ENCODE assay signal across 11 mouse cellular contexts in the genomic region with DNA sequence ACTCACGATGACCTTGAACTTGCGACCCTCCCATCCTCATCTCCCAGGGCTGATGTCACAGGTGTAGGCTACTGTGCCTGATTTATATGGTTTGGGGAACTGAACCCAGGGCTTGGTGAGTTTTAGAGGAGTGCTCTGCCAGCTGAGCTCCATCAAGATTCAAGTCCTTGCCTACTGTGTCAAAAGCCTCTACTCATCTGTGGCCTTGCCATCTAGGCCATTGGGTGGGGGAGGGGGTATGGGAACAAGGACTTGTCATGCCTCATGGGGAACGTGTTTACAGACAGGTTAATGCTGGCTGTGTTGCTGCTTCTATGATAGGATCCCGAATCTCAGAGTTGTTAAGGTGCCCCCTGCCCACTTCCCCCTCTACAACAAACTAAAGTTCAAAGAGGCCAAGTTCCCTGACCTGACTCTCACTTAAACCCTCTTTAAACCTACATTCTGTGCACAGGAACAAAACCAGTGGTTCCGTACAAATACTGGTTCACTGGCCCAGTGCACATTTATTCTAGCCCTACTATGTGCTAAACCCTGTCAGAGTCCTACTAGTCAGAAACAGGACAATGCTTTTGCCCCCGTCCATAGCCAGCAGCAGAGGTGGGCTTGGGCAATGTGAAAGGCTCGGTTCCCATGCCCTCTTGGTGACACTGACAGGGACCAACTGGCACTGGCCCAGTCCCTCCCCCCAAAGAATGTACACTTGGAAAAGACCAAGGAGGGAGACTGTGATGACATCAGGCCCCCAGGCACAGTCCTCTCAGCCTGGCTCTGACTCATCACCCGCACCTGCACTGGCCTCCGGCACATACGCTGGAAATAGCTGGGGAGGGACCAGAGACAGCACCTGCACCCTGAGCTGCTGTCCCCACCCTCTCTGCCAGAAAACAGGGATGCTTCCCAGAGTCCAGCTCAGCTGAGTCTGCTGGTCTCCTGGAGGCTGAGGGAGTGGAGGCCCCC. TPM values are rescaled to one million over a fixed set of nuclear protein-coding genes. Genes with fewer than 3 reads are reported as not detected.
DNase-seq lines count a peak whose midpoint lies in the region; ATAC-seq and TF ChIP-seq lines count a peak whose summit lies in the region.
"Had no signal": no experiment of that assay in that cellular context is flagged by ENCODE, and none has a peak within 500 bp of the region (broad histone marks: within the 10 kb centered on the region; RNA-seq: fewer than 3 reads in every experiment).

No protein-coding gene starts in this region.

- no peaks in the 10 kb centered on the region for H3K4me1 ChIP-seq in lung, postnatal 0 days (ENCODE audit: insufficient read depth, low read depth, low read length)
- no peaks in the 10 kb centered on the region for H3K4me1 ChIP-seq in lung, adult 2 months (ENCODE audit: control insufficient read depth, insufficient read depth, low read length)
- peaks cover 16% of the 10 kb centered on the region for H3K4me1 ChIP-seq in ES-Bruce4 (ENCODE audit: control insufficient read depth, insufficient read depth, low read length)

- no peaks in the 10 kb centered on the region for H3K36me3 ChIP-seq in lung, postnatal 0 days (ENCODE audit: insufficient read depth, low read length)
- H3K36me3 ChIP-seq in ES-Bruce4 (ENCODE audit: control insufficient read depth, insufficient read depth, low read length, poor library complexity, severe bottlenecking) = no peaks in the 10 kb centered on the region
- H3K36me3 ChIP-seq: forebrain, embryonic 12.5 days had no signal

- H3K27me3 ChIP-seq in lung, postnatal 0 days (replicated peaks; ENCODE audit: insufficient read depth, low read length) = no peaks in the 10 kb centered on the region
- H3K27me3 ChIP-seq in ES-Bruce4 (ENCODE audit: control insufficient read depth, insufficient read depth, low read length, poor library complexity, severe bottlenecking) = no peaks in the 10 kb centered on the region

- WGBS in lung, postnatal 0 days = 57% methylated on average over 10 of the region's 10 CpGs
- WGBS in lung, adult 2 months = 75% methylated on average over 10 of the region's 10 CpGs

- ATAC-seq in lung, postnatal 0 days = peak; percentile 30; the same call in 1 of the 2 replicates
- ATAC-seq in megakaryocyte, adult 5-6 weeks (ENCODE audit: poor library complexity, severe bottlenecking) = no peak

- H3K9me3 ChIP-seq in lung, postnatal 0 days (ENCODE audit: low read length) = no peaks in the 10 kb centered on the region
- H3K9me3 ChIP-seq in ES-Bruce4 (replicated peaks; ENCODE audit: control insufficient read depth, insufficient read depth, low read length, poor library complexity, severe bottlenecking) = no peaks in the 10 kb centered on the region
- H3K9me3 ChIP-seq: forebrain, embryonic 12.5 days had no signal

- no peak for TF ChIP-seq EP300 in lung, postnatal 0 days (IDR thresholded peaks at IDR 0.05)
- TF ChIP-seq EP300 in ES-Bruce4 (IDR thresholded peaks at IDR 0.05; ENCODE audit: insufficient read depth, low read depth, low read length) = peak; percentile 96

- DNase-seq in lung, postnatal 0 days (ENCODE audit: low spot score) = no peak
- DNase-seq in lung, adult 2 months = no peak
- peak; percentile 81 for DNase-seq in adrenal gland, postnatal 10 days
- peak; percentile 71 for DNase-seq in thymus, postnatal 0 days (ENCODE audit: low spot score)
- no peak for DNase-seq in right cerebral cortex, postnatal 25 days
- DNase-seq: gastrocnemius, postnatal 10 days; kidney, postnatal 36 days; lung, embryonic 14.5 days had no signal

- TF ChIP-seq POLR2A in lung, adult 2 months (IDR thresholded peaks at IDR 0.05; ENCODE audit: borderline replicate concordance, extremely low read depth, low read depth, low read length) = no peak
- no peak for TF ChIP-seq POLR2A in ES-Bruce4 (IDR thresholded peaks at IDR 0.05; ENCODE audit: insufficient read depth, low read length)

- TF ChIP-seq CTCF in lung, postnatal 0 days (IDR thresholded peaks at IDR 0.05) = no peak
- no peak for TF ChIP-seq CTCF in lung, adult 2 months (IDR thresholded peaks at IDR 0.05; ENCODE audit: insufficient read depth, low read length)
- no peak for TF ChIP-seq CTCF in ES-Bruce4 (IDR thresholded peaks at IDR 0.05; ENCODE audit: low read depth, low read length)

- no peak overlapping the region for H3K4me2 ChIP-seq in lung, postnatal 0 days (replicated peaks; ENCODE audit: low read depth, low read length)
- H3K4me2 ChIP-seq: forebrain, embryonic 12.5 days; lung, embryonic 14.5 days had no signal

- no peak overlapping the region for H3K9ac ChIP-seq in lung, postnatal 0 days (replicated peaks; ENCODE audit: low read depth)
- no peak overlapping the region for H3K9ac ChIP-seq in ES-Bruce4 (ENCODE audit: low read depth, poor library complexity, severe bottlenecking)
- H3K9ac ChIP-seq: forebrain, embryonic 12.5 days; lung, embryonic 14.5 days had no signal

- no peak overlapping the region for H3K27ac ChIP-seq in lung, postnatal 0 days (ENCODE audit: low read length)
- H3K27ac ChIP-seq in ES-Bruce4 (ENCODE audit: insufficient read depth, low read length) = no peak overlapping the region
- H3K27ac ChIP-seq: forebrain, embryonic 12.5 days had no signal

- no peak overlapping the region for H3K4me3 ChIP-seq in lung, postnatal 0 days (ENCODE audit: low read depth, low read length)
- no peak overlapping the region for H3K4me3 ChIP-seq in lung, adult 2 months (replicated peaks; ENCODE audit: extremely low read depth, low read depth, low read length)
- H3K4me3 ChIP-seq in ES-Bruce4 (ENCODE audit: low read depth, low read length) = no peak overlapping the region
- H3K4me3 ChIP-seq: forebrain, embryonic 12.5 days had no signal

RNA-seq across cellular contexts. Expression of a gene that starts 33.1 kb away (rescaled TPM):
- 430 and 477 TPM in 2 replicates for polyA plus RNA-seq in lung, postnatal 0 days (2015; fragmentation: Nextera tagmentation; extraction: Ambion mirVana)
- 390 and 505 TPM in 2 replicates for polyA plus RNA-seq in lung, adult 2 months (2012; rRNA removed)
- polyA plus RNA-seq in ES-Bruce4 (2011; ENCODE audit: insufficient read depth, insufficient read length, low read depth, missing spikeins) = 9.6 and 11.0 TPM in 2 replicates
- total RNA-seq in adrenal gland, postnatal 10 days (2021) = 100 to 1,000 TPM in 1 of 2 experiments, 10 to 100 TPM in 1; 97.2 to 110 TPM
- polyA plus RNA-seq in thymus, postnatal 0 days (2015; fragmentation: Nextera tagmentation; extraction: Ambion mirVana) = 262 and 327 TPM in 2 replicates
- total RNA-seq in megakaryocyte, adult 5-6 weeks (2015) = 1.9 and 2.0 TPM in 2 replicates
- total RNA-seq in megakaryocyte, adult 5-6 weeks (2017) = 0.77 and 1.8 TPM in 2 replicates

RNA-seq across cellular contexts. Expression of a gene that starts 57.0 kb away (rescaled TPM):
- polyA plus RNA-seq in lung, postnatal 0 days (2015; fragmentation: Nextera tagmentation; extraction: Ambion mirVana) = 325 and 355 TPM in 2 replicates
- 181 and 218 TPM in 2 replicates for polyA plus RNA-seq in lung, adult 2 months (2012; rRNA removed)
- 1,525 and 1,581 TPM in 2 replicates for polyA plus RNA-seq in ES-Bruce4 (2011; ENCODE audit: insufficient read depth, insufficient read length, low read depth, missing spikeins)
- 100 to 1,000 TPM; 633 to 663 TPM for total RNA-seq in adrenal gland, postnatal 10 days (2021)
- 717 and 718 TPM in 2 replicates for polyA plus RNA-seq in thymus, postnatal 0 days (2015; fragmentation: Nextera tagmentation; extraction: Ambion mirVana)
- total RNA-seq in megakaryocyte, adult 5-6 weeks (2015) = 1,014 and 1,023 TPM in 2 replicates
- total RNA-seq in megakaryocyte, adult 5-6 weeks (2017) = 540 and 557 TPM in 2 replicates

Comparison
In these comparisons a context has a peak if more than half of its experiments do, and no peak if none do; other contexts are left out.
1. DNase-seq: peak in adrenal gland, postnatal 10 days (single experiment) and thymus, postnatal 0 days (single experiment); none in lung, postnatal 0 days (single experiment), lung, adult 2 months (single experiment) and right cerebral cortex, postnatal 25 days (single experiment).
2. RNA of a gene that starts 33.1 kb away (polyA plus RNA-seq): 430 to 477 TPM in lung, postnatal 0 days, 390 to 505 TPM in lung, adult 2 months and 262 to 327 TPM in thymus, postnatal 0 days; 9.6 to 11.0 TPM in ES-Bruce4; every median in the first group is over 10 times any median in the second.